Mouse (Mus musculus) Patski (cell line): ENCODE data around the gene Sprtn. TPM values are rescaled to one million over a fixed set of nuclear protein-coding genes. Genes with fewer than 3 reads are reported as not detected.

ENCODE experiments used
- ATAC-seq: fragments of 100-300 bp; one replicate; pipeline ENCODE4 v1.8.0; 2021
- CTCF ChIA-PET: fragments of 350-600 bp; sonication (Branson Sonifier 250); formaldehyde crosslinking; loops from one replicate; lab custom pipeline; 2022; ENCODE audit warnings: inconsistent platforms; lab: Charles Lee
- POLR2A ChIA-PET: fragments of 350-600 bp; sonication (Branson Sonifier 250); formaldehyde crosslinking; loops from one replicate; lab custom pipeline; 2022; ENCODE audit warnings: antibody characterized with exemption, inconsistent platforms; lab: Charles Lee
- DNase-seq: peaks from one replicate; pipeline ENCODE4 v3.0.0-alpha.2; 2011; ENCODE audit warnings: low read depth, low spot score
- H3K27me3 ChIP-seq: fragments of 371-371 bp; one replicate; pipeline ENCODE4 v1.5.1; 2021
- CTCF ChIP-seq: fragments of 100-300 bp; IDR thresholded peaks from one replicate; pipeline ENCODE4 v1.5.1; 2021
- in situ Hi-C: fragments of 300-500 bp; cut with MboI; formaldehyde crosslinking; loops from 3 replicates; pipeline ENCODE4 v1.11.1; 2018; ENCODE audit warnings: low pct_unique_long_range_greater_than_20kb, mixed read lengths
- polyA plus RNA-seq: library from polyadenylated mRNA; unstranded; gene quantifications from one replicate; pipeline ENCODE4 v1.2.3, GENCODE M21; 2021

The Sprtn gene
- polyA plus RNA-seq, 1 experiment from 2014 or later = 16.5 TPM

GRCm38 (mm10) chr8:124923971-124924652 lies 26.4 kb downstream of the Sprtn start:
- ATAC-seq (no peak), DNase-seq (no peak)
- no peak for TF ChIP-seq CTCF
- ChIA-PET CTCF (interaction anchor here (1.4 kb wide), 1 partner anchor 11 kb away, joined by 3 read pairs; no protein-coding TSS in a partner anchor), POLR2A (no interaction called here)
- H3K27me3 ChIP-seq = no peaks in the 10 kb centered on the region
- in situ Hi-C loops = no loop called here

DNA sequence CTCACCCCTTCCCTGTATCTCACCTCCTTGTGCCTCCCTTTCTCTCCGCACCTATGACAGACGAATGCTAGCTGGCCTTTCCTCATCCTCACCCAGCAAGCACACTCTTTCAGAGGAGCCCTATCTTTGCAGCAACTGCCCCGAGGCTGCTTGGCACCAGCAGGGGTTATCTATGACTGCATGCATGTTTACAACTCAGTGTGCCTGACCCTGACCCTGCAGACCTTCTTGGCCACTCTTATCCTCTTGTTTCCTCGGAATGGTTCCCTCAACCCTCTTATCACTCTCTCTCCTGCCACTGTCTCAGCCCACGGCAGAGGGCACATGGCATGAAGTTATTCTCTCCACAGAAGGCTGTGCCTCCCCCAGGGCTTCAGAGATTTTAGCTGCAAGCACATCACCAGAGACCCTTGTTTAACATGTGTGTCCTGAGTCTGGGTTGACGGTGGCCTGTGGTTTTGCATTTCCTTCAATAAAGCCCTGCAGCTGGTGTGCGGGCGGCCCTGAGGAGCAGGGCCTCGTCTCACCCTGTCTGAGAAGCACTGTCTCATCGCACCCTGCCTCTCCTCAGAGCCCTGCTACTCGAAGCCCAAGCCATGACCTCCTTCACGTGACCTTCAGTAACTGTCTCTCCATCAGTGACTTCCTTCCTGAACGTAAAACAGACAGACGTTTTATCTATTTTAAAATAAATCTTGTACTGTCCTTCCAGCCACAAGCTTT lies 28.0 kb downstream of the Sprtn start:
- no peak for TF ChIP-seq CTCF
- no peaks in the 10 kb centered on the region for H3K27me3 ChIP-seq
- ChIA-PET CTCF (interaction anchor here (1.0 to 2.2 kb wide), 3 partner anchors 20 to 29 kb away, joined by 3 to 7 read pairs (median 4); no protein-coding TSS in a partner anchor), POLR2A (interaction anchor here (0.6 to 1.9 kb wide), 3 partner anchors 10 to 24 kb away, joined by 3 to 5 read pairs (median 4); no protein-coding TSS in a partner anchor)
- DNase-seq (no peak), ATAC-seq (peak; percentile 15)
- in situ Hi-C loops = no loop called here

DNA sequence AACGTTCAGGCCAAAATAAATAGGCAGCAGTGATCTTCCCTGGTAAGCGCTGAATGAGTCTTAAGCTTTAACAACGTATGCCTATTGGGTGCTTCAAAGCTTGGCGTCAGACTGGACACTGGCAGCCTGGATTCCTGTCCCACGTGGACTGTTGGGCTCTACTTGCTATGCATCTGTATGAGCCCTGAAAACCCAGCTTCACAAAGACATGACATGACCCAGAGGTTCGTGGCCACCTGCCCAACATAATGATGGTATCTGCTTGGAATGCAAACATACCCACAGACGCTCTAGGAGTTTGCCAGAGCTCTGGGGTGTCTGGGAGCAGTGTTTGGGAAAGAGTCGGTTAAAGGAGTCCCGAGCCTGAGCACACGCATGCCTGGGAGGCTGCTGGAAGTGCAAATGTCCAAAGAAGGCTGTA lies 28.7 kb downstream of the Sprtn start:
- in situ Hi-C loops = no loop called here
- no peak for TF ChIP-seq CTCF
- ATAC-seq (peak; percentile 92), DNase-seq (peak; percentile 99)
- H3K27me3 ChIP-seq = no peaks in the 10 kb centered on the region
- ChIA-PET CTCF (interaction anchor here (1.0 to 2.2 kb wide), 3 partner anchors 20 to 30 kb away, joined by 3 to 7 read pairs (median 4); no protein-coding TSS in a partner anchor), POLR2A (interaction anchor here (0.6 to 1.9 kb wide), 4 partner anchors 10 to 28 kb away, joined by 3 to 5 read pairs (median 4); no protein-coding TSS in a partner anchor)

GRCm38 (mm10) chr8:124929006-124929405 lies 31.3 kb downstream of the Sprtn start:
- TF ChIP-seq CTCF = no peak
- ATAC-seq (no peak), DNase-seq (no peak)
- H3K27me3 ChIP-seq = no peaks in the 10 kb centered on the region
- in situ Hi-C loops = no loop called here
- ChIA-PET POLR2A (interaction anchor here (0.6 kb wide), 1 partner anchor 16 kb away, joined by 3 read pairs; no protein-coding TSS in a partner anchor), CTCF (interaction anchor here (0.7 kb wide), 1 partner anchor 942 kb away, joined by 3 read pairs; no protein-coding TSS in a partner anchor)

- in situ Hi-C loops = no loop called here
- no peak for TF ChIP-seq CTCF
- ChIA-PET CTCF (no interaction called here), POLR2A (interaction anchor here (0.8 kb wide), 1 partner anchor 12 kb away, joined by 5 read pairs; no protein-coding TSS in a partner anchor)
- DNase-seq = no peak
- no peak for ATAC-seq
- no peaks in the 10 kb centered on the region for H3K27me3 ChIP-seq
Observed at GRCm38 (mm10) chr8:124930086-124930485, 32.4 kb downstream of the Sprtn start.

DNA sequence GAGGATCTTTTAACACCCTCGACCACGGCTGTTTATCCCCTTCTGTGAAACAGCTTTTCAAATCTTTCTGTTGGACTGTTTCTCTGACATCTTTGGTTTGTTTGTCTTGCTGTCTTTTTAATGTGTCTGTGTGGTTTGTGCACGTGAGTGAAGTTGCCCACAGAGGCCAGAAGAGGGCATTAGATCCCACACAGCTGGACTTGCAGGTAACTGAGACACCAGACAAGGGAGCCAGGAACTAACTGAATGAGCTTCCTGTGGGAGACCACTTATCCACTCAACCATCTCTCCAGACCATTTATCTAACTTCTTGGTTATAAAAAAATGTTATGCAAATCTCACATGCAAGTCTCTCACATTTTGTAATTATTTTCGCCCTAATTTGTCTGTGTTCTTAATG lies 33.0 kb downstream of the Sprtn start:
- in situ Hi-C loops = no loop called here
- DNase-seq (no peak), ATAC-seq (no peak)
- CTCF ChIA-PET = no interaction called here
- POLR2A ChIA-PET = interaction anchor here (0.8 kb wide), 1 partner anchor 11 kb away, joined by 5 read pairs; no protein-coding TSS in a partner anchor
- TF ChIP-seq CTCF = no peak
- no peaks in the 10 kb centered on the region for H3K27me3 ChIP-seq

GRCm38 (mm10) chr8:124932435-124932834 lies 34.7 kb downstream of the Sprtn start:
- H3K27me3 ChIP-seq = no peaks in the 10 kb centered on the region
- DNase-seq = no peak
- in situ Hi-C loops = no loop called here
- no peak for TF ChIP-seq CTCF
- ChIA-PET CTCF (interaction anchor here (1.2 to 1.3 kb wide), 3 partner anchors 9 to 14 kb away, joined by 3 to 6 read pairs (median 4); no protein-coding TSS in a partner anchor), POLR2A (no interaction called here)
- ATAC-seq = no peak

GRCm38 (mm10) chr8:124935116-124935515 lies 37.4 kb downstream of the Sprtn start:
- DNase-seq (no peak), ATAC-seq (no peak)
- H3K27me3 ChIP-seq = no peaks in the 10 kb centered on the region
- no peak for TF ChIP-seq CTCF
- CTCF ChIA-PET = interaction anchor here (1.4 kb wide), 1 partner anchor 12 kb away, joined by 3 read pairs; no protein-coding TSS in a partner anchor
- POLR2A ChIA-PET = interaction anchor here (0.7 to 0.8 kb wide), 2 partner anchors 10 to 78 kb away, joined by 3 to 4 read pairs; partner anchors contain the start of gene Tsnax
- in situ Hi-C loops = no loop called here

DNA sequence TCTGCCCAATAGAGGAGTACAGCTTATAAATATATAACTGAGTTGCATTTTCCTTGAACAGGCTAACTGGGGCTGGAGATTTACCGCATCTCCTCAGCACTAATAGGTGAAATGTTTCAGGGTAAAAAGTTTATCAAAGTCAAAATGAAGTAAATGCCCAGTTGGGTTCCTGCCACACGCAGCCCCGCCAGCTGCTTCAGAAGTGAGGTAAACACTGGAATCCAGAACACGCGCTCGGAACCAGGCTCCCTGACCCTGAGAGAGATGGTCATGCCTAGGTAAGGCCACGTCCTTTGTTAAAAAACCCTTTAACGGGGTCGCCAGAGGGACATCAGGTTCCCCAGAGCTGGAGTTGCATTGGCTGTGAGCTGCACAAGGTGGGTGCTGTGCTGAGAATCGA lies 39.0 kb downstream of the Sprtn start:
- ChIA-PET POLR2A (interaction anchor here (1.2 kb wide), 1 partner anchor 11 kb away, joined by 4 read pairs; no protein-coding TSS in a partner anchor), CTCF (no interaction called here)
- no peak for ATAC-seq
- no peak for DNase-seq
- H3K27me3 ChIP-seq = no peaks in the 10 kb centered on the region
- no peak for TF ChIP-seq CTCF
- in situ Hi-C loops = no loop called here

DNA sequence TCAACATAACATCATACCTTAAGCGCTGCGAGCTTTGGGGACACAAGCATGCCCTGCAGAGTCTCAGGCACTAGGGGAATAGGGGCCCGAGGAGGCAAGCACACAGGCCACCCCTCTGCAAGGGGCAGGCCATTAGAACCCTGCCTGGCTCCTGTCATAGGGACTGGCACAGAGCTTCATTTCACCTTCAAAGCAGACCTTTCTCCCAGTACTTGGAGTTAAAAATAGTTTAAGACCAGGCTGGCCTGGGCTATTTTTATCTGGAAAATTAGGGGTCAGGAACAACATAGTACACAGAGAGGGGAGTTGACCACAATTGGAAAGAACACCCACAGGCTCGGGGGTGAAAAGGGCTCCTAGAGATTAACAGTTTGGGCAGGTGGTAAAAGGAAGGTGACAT lies 39.6 kb downstream of the Sprtn start:
- no peak for ATAC-seq
- TF ChIP-seq CTCF = no peak
- in situ Hi-C loops = no loop called here
- CTCF ChIA-PET = no interaction called here
- H3K27me3 ChIP-seq = no peaks in the 10 kb centered on the region
- no peak for DNase-seq
- POLR2A ChIA-PET = interaction anchor here (1.2 kb wide), 1 partner anchor 10 kb away, joined by 4 read pairs; no protein-coding TSS in a partner anchor
